Mouse (Mus musculus): ENCODE results near the gene Ank3. TPM values are rescaled to one million over a fixed set of nuclear protein-coding genes. Genes with fewer than 3 reads are reported as not detected.

Gene Ank3
- polyA plus RNA-seq, 1 experiment: 1.2 TPM

DNA sequence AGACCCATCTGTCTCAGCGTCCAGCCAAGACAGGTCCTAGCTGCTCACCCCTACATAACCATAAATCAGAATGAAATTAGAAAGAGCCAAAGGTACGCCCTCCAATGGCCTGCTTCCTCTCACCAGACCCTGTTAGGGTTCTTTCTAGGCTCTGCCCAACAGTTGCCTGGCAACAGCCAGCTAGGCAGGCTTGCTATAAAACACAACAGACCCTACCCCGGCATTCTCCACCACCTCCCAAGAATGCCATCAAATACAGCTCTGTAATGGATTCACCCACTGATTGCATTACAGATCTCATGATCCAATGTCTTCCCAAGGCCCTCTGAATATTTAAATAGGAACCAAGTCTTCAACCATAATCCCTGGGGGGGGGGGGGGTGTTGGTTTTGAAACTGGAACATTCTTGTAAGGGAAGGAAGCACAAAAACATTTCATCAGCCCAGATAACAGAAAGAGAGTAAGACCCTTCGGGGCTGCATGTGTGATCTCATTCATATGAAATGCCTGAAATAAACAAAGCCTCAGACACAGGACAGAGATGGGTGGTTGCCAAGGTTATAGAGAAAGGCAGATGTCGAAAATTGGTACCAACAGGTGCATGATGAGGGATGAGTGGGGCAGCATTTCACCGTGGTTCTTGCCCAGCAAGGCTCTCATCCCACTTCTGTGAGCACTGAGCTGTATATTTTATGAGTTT is 415.4 kb downstream of the Ank3 start:
- WGBS: 74% methylated on average over 6 of the region's 6 CpGs
- TF ChIP-seq CTCF (IDR thresholded peaks at IDR 0.05; ENCODE audit: extremely low read depth, insufficient read depth, insufficient read length, insufficient replicate concordance): no peak
- no peak for TF ChIP-seq POLR2A (IDR thresholded peaks at IDR 0.05; ENCODE audit: low read depth, low read length)
- no peaks in the 10 kb centered on the region for H3K36me3 ChIP-seq (ENCODE audit: control insufficient read depth, insufficient read depth, low read length)

DNA sequence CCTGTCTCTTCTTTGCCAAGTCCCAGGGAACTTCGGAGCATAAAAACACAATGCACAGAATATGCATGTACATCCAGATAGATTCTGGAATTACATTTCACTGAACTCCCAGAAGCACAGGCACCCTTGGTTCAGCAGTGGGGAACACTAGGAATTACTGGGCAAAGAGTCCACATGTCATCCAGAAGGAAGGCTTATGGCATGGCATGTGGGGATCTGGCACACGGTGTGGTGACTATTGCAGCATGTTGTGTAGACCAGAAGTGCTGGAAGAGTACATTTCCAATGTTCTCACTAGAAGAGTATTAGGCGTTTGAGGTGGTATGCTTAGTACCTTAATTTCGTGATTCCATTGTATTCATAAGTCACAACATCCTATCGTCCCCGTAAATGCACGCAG is 422.7 kb downstream of the Ank3 start:
- H3K4me3 ChIP-seq (ENCODE audit: extremely low read depth, insufficient read depth, insufficient read length): no peak overlapping the region
- 90% methylated on average over 7 of the region's 7 CpGs for WGBS
- H3K36me3 ChIP-seq (ENCODE audit: control insufficient read depth, insufficient read depth, low read length): no peaks in the 10 kb centered on the region

More for the DNA sequence above, 415.4 kb downstream of the Ank3 start:
- Histone ChIP-seq H3K27ac (ENCODE audit: insufficient read depth, low read length) (no peak overlapping the region), H3K27me3 (ENCODE audit: control insufficient read depth, insufficient read depth, low read length) (no peaks in the 10 kb centered on the region), H3K4me3 (ENCODE audit: extremely low read depth, insufficient read depth, insufficient read length) (no peak overlapping the region), H3K4me1 (ENCODE audit: control insufficient read depth, insufficient read depth, insufficient read length) (no peaks in the 10 kb centered on the region)
- no peak for DNase-seq (ENCODE audit: low read depth in 1 of 2, low spot score in 2 of 2)

DNA sequence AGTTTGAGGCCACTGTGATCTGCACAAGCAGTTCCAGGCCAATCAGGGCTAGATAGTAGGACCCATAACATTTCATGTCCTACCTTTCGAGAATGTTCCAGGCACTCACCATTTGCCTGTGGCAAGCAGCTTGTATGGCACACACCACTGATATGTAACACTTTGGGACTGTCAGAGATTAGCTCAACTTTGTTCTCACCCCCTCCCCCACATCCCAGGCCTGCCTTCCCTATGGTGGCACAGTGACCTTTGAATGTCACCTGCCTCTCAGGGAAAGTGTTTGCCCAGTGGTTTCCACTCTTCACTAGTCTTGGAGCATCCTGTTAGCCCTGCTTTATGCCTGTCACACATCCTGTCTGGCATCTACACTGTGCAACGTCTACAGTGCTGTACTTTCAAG is 430.2 kb downstream of the Ank3 start:
- no peak for DNase-seq (ENCODE audit: low read depth in 1 of 2, low spot score in 2 of 2)
- H3K4me3 ChIP-seq (ENCODE audit: extremely low read depth, insufficient read depth, insufficient read length): no peak overlapping the region
- H3K4me1 ChIP-seq (ENCODE audit: control insufficient read depth, insufficient read depth, insufficient read length): no peaks in the 10 kb centered on the region
- 68% methylated on average over 2 of the region's 2 CpGs for WGBS
- no peak for TF ChIP-seq POLR2A (IDR thresholded peaks at IDR 0.05; ENCODE audit: low read depth, low read length)
- TF ChIP-seq CTCF (IDR thresholded peaks at IDR 0.05; ENCODE audit: extremely low read depth, insufficient read depth, insufficient read length, insufficient replicate concordance): no peak
- H3K36me3 ChIP-seq (ENCODE audit: control insufficient read depth, insufficient read depth, low read length): no peaks in the 10 kb centered on the region
- H3K27me3 ChIP-seq (ENCODE audit: control insufficient read depth, insufficient read depth, low read length): no peaks in the 10 kb centered on the region
- H3K27ac ChIP-seq (ENCODE audit: insufficient read depth, low read length): no peak overlapping the region

More for the DNA sequence above, 422.7 kb downstream of the Ank3 start:
- Histone ChIP-seq H3K27ac (ENCODE audit: insufficient read depth, low read length) (no peak overlapping the region), H3K4me1 (ENCODE audit: control insufficient read depth, insufficient read depth, insufficient read length) (no peaks in the 10 kb centered on the region), H3K27me3 (ENCODE audit: control insufficient read depth, insufficient read depth, low read length) (no peaks in the 10 kb centered on the region)
- no peak for DNase-seq (ENCODE audit: low read depth in 1 of 2, low spot score in 2 of 2)
- TF ChIP-seq CTCF (IDR thresholded peaks at IDR 0.05; ENCODE audit: extremely low read depth, insufficient read depth, insufficient read length, insufficient replicate concordance) (no peak), POLR2A (IDR thresholded peaks at IDR 0.05; ENCODE audit: low read depth, low read length) (no peak)

DNA sequence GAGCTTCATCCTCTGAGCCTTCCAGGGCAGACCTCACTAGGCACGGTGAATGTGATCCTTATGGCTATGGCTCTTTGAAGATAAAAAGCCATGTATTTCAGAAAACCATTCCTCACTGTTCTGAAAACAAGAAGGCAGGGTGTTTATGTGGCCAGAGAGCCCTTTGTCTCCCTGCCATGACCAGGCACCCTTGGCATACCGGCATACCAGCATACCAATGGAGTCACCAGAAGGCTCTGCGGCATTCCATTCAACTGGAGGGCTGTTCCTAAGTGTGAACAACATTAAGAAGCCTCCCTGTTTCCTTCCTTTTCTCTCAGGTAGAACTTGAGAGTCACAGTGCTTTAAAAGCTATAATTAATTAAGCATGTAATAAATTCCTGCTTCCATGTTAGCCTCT is 430.7 kb downstream of the Ank3 start:
- TF ChIP-seq POLR2A (IDR thresholded peaks at IDR 0.05; ENCODE audit: low read depth, low read length) (no peak), CTCF (IDR thresholded peaks at IDR 0.05; ENCODE audit: extremely low read depth, insufficient read depth, insufficient read length, insufficient replicate concordance) (no peak)
- DNase-seq (ENCODE audit: low read depth in 1 of 2, low spot score in 2 of 2): no peak
- H3K36me3 ChIP-seq (ENCODE audit: control insufficient read depth, insufficient read depth, low read length): no peaks in the 10 kb centered on the region
- H3K4me3 ChIP-seq (ENCODE audit: extremely low read depth, insufficient read depth, insufficient read length): no peak overlapping the region
- H3K4me1 ChIP-seq (ENCODE audit: control insufficient read depth, insufficient read depth, insufficient read length): no peaks in the 10 kb centered on the region
- H3K27ac ChIP-seq (ENCODE audit: insufficient read depth, low read length): no peak overlapping the region
- no peaks in the 10 kb centered on the region for H3K27me3 ChIP-seq (ENCODE audit: control insufficient read depth, insufficient read depth, low read length)
- 86% methylated on average over 3 of the region's 3 CpGs for WGBS

DNA sequence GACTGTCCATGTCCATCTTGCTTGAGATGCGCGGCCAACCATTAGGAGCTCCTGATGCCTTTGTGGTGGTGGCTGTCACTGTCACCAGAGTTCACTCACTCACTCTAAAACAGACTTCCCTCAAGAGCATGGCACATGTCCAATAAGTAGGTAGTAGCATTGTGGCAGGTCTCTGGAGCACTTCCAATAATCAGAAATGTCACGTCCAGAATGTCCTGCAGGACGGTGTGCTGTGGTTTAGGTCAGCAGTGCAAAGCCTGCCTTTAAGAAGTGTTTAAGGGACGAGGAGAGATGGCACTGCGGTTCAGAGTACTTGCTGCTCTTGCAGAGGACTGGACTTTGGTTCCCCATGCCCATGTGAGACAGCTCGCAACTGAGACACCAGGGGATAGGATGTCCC is 433.0 kb downstream of the Ank3 start:
- no peak for DNase-seq (ENCODE audit: low read depth in 1 of 2, low spot score in 2 of 2)
- Histone ChIP-seq H3K4me1 (ENCODE audit: control insufficient read depth, insufficient read depth, insufficient read length) (no peaks in the 10 kb centered on the region), H3K36me3 (ENCODE audit: control insufficient read depth, insufficient read depth, low read length) (no peaks in the 10 kb centered on the region), H3K27me3 (ENCODE audit: control insufficient read depth, insufficient read depth, low read length) (no peaks in the 10 kb centered on the region), H3K4me3 (ENCODE audit: extremely low read depth, insufficient read depth, insufficient read length) (no peak overlapping the region), H3K27ac (ENCODE audit: insufficient read depth, low read length) (no peak overlapping the region)
- TF ChIP-seq CTCF (IDR thresholded peaks at IDR 0.05; ENCODE audit: extremely low read depth, insufficient read depth, insufficient read length, insufficient replicate concordance) (no peak), POLR2A (IDR thresholded peaks at IDR 0.05; ENCODE audit: low read depth, low read length) (no peak)
- 70% methylated on average over 7 of the region's 7 CpGs for WGBS

DNA sequence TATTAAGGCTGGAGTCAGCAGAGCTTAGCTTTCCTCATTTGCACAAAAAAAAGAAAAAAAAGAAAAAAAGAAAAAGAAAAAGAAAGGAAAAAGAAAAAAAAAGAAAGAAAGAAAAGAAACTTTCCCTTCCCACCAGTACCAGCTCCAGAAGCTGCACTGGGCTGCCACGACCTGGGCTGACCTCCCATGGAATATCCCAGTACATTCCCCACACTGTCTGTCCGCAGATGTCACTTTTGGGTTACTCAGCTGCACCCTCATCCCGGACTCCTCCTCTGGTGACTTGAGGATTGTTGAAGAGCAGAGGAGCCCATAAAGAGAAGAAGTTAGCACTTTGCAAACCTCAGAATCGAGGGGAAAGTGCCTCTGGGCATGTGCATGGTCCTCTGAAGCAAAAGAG is 433.7 kb downstream of the Ank3 start:
- TF ChIP-seq CTCF (IDR thresholded peaks at IDR 0.05; ENCODE audit: extremely low read depth, insufficient read depth, insufficient read length, insufficient replicate concordance): no peak
- no peak for TF ChIP-seq POLR2A (IDR thresholded peaks at IDR 0.05; ENCODE audit: low read depth, low read length)
- Histone ChIP-seq H3K27me3 (ENCODE audit: control insufficient read depth, insufficient read depth, low read length) (no peaks in the 10 kb centered on the region), H3K36me3 (ENCODE audit: control insufficient read depth, insufficient read depth, low read length) (no peaks in the 10 kb centered on the region), H3K4me1 (ENCODE audit: control insufficient read depth, insufficient read depth, insufficient read length) (no peaks in the 10 kb centered on the region), H3K27ac (ENCODE audit: insufficient read depth, low read length) (no peak overlapping the region), H3K4me3 (ENCODE audit: extremely low read depth, insufficient read depth, insufficient read length) (no peak overlapping the region)
- DNase-seq (ENCODE audit: low read depth in 1 of 2, low spot score in 2 of 2): no peak
- WGBS: 74% methylated on average over 4 of the region's 4 CpGs

DNA sequence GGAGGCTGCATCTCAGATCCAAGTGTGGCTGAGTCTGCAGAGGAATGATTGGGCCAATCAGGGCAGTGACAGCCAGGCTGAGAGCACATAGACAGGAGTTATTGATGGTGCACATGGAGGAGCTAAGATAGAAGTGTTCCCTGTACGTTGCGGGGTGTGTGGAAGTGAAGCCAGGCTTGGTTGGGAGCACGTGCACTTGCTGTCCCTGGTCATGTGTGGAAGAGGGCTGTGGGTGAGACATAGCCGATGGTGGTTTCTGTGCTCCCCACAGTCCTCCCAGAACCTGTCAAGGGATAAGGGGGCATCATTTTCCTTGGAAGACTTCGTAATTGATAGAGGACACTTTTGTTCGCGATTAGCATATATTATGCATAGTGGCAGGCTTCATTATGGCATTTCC is 434.2 kb downstream of the Ank3 start:
- H3K36me3 ChIP-seq (ENCODE audit: control insufficient read depth, insufficient read depth, low read length): no peaks in the 10 kb centered on the region
- DNase-seq (ENCODE audit: low read depth in 1 of 2, low spot score in 2 of 2): no peak
- H3K4me3 ChIP-seq (ENCODE audit: extremely low read depth, insufficient read depth, insufficient read length): no peak overlapping the region
- H3K27me3 ChIP-seq (ENCODE audit: control insufficient read depth, insufficient read depth, low read length): no peaks in the 10 kb centered on the region
- H3K27ac ChIP-seq (ENCODE audit: insufficient read depth, low read length): no peak overlapping the region
- no peaks in the 10 kb centered on the region for H3K4me1 ChIP-seq (ENCODE audit: control insufficient read depth, insufficient read depth, insufficient read length)
- WGBS: 88% methylated on average over 7 of the region's 7 CpGs
- no peak for TF ChIP-seq POLR2A (IDR thresholded peaks at IDR 0.05; ENCODE audit: low read depth, low read length)
- no peak for TF ChIP-seq CTCF (IDR thresholded peaks at IDR 0.05; ENCODE audit: extremely low read depth, insufficient read depth, insufficient read length, insufficient replicate concordance)

All from spleen, adult 2 months (tissue).